Mouse (Mus musculus) heart, postnatal 25 days (tissue): Measurements from ENCODE around the gene Ppp5c. TPM values are rescaled to one million over a fixed set of nuclear protein-coding genes. Genes with fewer than 3 reads are reported as not detected.
A peak's percentile ranks its signal among the peaks of the same experiment; 100 is the strongest.

Source experiments
- DNase-seq: peaks from one replicate; pipeline ENCODE4 v3.0.0; 2022; ENCODE audit warnings: low spot score
- intact Hi-C: fragments of 180-260 bp; cut with DNase I; formaldehyde crosslinking; loops from one replicate; pipeline ENCODE4 v1.15.1; 2025
- total RNA-seq, 2 experiments: library from RNA; stranded (reverse); gene quantifications; 2 replicates each; pipeline ENCODE4 v1.2.3; 2021

Ppp5c gene
- total RNA-seq, 2 experiments from 2014 or later = 97.5 to 102 TPM

DNA sequence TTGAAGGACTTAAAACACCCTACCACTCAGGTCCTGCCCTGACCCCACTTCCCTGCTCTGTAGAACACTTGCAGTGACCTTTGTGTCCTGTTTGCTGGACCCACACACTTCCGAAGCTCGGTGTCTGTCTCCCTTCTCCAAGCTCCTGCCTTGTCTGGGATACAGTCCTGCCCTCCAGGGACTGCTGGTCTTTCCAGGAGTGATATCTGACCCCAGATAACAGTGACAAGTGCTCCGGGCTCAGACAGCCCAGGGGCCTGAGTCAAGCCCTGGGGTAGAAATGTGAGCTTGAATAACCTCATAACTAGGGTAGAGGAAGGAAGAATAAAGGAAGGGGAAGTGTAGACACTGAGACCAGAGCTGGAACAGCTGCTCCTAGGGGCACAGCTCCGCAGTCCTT is 4.0 kb downstream of the Ppp5c start:
- intact Hi-C loops = no loop called here
- no peak for DNase-seq

DNA sequence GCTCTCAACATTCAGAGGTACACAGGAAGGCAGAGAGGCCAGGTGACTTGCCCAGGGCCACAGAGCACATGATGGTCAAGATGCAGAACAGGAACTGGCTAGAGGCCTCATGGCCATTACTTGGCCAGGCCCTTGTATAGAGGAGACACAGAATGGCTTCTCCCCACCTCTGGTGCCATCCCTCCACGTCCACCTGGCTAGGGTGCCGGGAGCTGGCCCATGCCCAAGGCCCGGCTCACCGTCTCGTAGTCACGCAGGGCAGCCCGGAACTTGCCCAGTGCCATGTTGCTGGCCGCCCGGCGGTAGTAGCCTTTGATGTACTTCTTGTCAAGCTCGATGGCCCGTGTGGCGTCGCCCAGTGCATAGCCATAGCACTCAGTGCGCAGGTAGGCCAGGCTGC is 5.5 kb downstream of the Ppp5c start:
- no peak for DNase-seq
- intact Hi-C loops = no loop called here

- no peak for DNase-seq
- intact Hi-C loops = no loop called here
Measured at GRCm38 (mm10) chr7:17019426-17020166, 8.1 kb downstream of the Ppp5c start.

DNA sequence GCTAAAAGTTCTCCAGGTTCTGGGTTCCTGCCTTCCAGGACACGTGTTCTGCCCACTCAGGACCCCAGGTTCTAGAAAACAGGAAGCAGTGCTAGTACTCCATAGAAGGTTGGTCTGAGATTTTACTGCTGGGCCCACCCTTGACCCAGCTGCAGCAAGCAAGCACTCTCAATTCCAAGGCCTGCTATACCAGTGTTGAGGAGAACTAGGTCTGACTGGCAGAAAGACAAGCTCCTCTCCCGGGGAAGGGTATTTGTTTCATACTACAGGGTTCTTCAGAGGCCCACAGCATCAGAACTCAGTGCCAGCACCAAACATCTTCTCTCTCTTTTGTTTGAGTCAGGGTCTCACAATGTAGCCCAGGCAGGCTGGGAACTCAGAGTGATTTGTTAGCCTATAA is 9.8 kb downstream of the Ppp5c start:
- no peak for DNase-seq
- intact Hi-C loops = no loop called here

DNA sequence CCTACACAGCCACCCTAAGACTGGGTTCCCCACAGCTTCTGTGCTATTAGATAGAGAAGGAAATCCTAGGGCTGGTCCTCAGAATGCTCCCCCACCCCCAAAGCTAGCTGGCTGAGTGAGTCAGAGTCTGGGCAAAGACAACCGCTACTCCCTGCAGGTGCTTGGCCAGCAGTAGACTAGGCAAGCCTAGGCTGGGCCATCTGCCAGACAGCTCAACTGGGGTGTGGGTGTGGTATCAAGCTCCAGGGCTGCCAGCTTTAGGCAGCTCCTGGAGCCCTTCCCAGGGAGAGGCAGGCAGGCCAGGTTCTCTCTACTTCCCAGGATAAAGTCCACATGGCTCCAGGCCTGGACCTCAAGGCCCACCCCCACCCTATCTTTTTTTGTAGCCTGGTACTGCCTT is 10.7 kb downstream of the Ppp5c start:
- intact Hi-C loops = no loop called here

GRCm38 (mm10) chr7:17015381-17015780 is 12.3 kb downstream of the Ppp5c start:
- DNase-seq = no peak
- intact Hi-C loops = no loop called here

More for the DNA sequence above, 10.7 kb downstream of the Ppp5c start:
- peak; percentile 83 for DNase-seq

DNA sequence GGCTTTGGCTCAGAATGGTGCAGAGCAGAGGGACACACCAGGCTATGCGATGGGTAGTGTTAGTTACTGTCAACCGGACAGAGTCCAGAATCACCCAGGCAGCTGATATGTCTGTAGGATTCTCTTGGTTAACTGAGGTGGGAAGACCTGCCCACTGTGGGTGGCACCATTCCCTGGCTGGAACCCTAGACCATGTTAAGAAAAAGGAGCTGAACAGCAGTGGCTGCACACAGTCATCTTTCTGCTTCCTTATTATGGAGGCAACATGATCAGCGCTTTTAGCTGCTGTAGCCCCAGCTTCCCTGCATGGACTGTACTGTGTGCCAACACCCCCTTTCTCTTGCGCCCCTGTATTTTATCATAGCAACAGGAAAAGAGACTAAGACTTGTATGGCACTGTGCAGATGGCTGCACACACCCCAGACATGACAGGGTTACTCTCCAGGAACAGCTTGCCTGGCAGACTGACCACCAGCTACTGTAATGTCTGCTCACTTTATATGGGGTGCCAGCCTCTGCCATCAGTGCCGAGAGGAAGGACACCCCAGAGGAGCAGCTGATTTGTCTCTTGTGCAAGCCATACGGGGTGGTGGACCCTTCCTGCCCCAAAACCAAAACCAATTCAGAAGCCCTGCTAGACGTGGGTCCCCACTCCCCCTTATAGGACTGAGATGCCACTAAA is 15.7 kb downstream of the Ppp5c start:
- intact Hi-C loops = no loop called here
- DNase-seq = no peak

DNA sequence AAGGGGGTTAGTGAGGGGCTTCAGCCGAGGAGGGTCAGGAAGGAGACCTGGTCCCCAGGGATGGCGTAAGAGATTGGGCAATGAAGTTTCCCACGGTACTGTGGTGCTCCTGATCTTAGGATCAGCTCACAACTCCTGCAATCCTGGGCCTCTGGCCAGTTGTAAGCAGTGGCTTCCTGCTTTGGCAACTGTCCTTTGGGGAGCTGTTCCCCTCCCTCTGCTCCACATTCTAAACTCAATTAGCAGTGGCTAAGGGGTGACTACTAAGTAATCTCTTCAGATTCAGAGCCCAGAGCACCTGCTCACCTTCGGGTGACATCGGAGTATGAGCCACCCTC is 17.7 kb downstream of the Ppp5c start:
- no peak for DNase-seq
- intact Hi-C loops = no loop called here

DNA sequence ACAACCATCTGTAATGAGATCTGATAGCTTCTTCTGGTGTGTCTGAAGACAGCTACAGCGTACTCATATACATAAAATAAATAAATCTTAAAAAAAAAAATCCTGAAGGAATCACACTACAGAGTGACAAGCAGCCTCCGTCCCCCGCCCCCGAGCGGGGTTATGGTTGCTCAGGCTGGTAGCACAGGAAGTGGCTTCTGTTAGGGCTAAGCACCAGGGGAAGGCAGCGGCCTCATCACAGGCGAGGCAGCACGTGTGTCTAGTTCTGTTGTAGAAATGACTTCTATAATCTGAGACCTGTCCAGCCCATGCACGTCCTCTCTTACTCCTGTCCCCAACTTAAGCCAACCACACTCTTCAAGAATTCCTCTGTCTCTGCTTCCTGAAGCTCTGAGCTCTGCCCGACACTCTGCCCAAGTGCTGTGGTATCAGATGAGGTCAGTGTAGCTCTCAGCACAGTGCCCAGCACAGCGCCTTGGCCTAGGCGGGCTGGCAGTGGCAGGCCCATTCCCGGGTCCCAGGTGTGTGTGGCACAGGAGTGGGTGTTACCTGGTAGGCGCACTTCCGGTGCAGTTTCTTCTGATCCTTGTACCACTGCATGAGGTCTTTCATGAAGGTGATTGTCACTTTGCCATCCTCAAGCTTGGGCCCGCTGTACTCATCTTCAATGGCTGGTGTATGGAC is 18.3 kb downstream of the Ppp5c start:
- intact Hi-C loops = no loop called here
- no peak for DNase-seq

- DNase-seq = no peak
- intact Hi-C loops = no loop called here
Measured at GRCm38 (mm10) chr7:17007300-17007699, 20.4 kb downstream of the Ppp5c start.

DNA sequence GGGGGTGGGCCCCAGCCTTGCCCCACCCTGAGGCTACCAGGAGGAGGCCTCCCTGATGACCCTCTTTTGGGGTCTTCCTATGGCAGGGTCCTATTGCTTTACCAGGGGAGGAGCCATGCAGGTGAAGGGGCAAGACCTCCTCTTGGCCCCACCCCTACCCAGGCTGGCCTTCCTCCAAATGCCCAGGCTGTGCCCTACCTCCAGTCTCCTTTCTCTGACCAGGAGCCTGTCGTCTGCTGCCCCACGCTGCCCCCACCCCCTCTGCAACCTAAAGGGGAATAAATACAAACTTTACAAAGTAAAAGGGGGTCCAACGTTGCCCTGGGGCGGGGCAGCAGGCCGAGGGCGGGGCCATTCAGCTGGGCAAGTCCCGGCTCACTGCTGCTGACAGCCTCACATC is 23.0 kb downstream of the Ppp5c start:
- no peak for DNase-seq
- intact Hi-C loops = no loop called here

DNA sequence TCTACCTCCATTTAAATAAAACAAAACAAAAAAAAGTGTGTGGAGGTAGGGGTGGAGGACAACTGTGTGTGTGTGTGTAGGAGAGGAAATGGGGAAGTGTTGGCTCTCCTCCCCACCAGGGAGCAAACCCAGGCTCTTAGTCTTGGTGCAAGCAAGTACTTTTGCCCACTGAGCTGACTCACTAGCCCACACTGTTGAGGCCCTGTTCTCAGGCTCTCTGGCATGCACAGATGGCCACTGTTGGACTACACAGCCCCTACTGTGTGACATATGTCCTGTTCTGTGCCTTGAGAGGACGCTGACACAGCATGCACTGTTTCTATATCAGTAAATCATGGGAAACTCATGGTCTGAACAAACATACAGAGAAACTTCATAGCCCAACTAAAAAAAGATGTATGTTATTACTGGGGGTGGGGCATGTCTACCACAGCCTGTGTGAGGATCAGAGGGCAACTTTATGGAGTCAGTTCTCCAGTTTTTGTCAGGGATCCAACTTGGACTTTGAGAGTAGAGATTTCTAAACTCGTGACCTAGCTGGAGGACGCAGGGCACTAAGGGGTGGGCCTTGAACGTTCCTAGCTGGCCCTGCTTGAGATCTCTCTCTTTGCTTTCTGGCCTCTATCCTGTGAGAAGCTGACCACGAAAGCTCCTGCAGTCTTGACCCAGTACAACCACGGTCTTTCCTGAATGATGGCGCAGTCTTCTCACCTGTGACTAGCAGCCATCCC is 24.3 kb downstream of the Ppp5c start:
- intact Hi-C loops = loop anchor here (2.0 kb wide), 1 partner anchor 47 kb away; no protein-coding TSS in a partner anchor
- DNase-seq = no peak

GRCm38 (mm10) chr7:17002375-17003195 is 25.1 kb downstream of the Ppp5c start:
- intact Hi-C loops = loop anchor here (1.0 to 2.0 kb wide), 4 partner anchors 48 to 70 kb away; no protein-coding TSS in a partner anchor
- DNase-seq = no peak

- peak; percentile 66 for DNase-seq
- intact Hi-C loops = no loop called here
Measured at GRCm38 (mm10) chr7:16999650-17000049, 28.1 kb downstream of the Ppp5c start.

DNA sequence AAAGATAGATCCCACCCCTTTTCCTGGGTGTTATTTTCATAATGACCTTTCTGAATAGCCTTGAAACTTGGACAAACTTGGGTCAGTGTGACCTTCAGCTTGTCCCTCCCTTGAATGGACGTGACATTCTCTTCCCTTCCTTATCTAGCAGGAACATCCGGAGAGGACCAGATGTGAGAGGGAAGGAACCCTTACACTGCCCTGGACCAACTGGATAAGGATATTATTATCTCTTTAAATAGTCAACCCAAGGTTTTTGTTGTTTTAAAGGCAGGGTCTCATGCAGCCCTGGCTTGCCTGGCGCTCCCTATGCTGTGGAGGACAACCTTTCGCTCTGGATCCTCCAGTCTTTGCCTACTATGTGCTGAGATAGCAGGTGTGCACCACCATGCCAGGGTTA is 28.5 kb downstream of the Ppp5c start:
- intact Hi-C loops = no loop called here
- no peak for DNase-seq

- DNase-seq = no peak
- intact Hi-C loops = no loop called here
Measured at GRCm38 (mm10) chr7:16995345-16995744, 32.4 kb downstream of the Ppp5c start.

DNA sequence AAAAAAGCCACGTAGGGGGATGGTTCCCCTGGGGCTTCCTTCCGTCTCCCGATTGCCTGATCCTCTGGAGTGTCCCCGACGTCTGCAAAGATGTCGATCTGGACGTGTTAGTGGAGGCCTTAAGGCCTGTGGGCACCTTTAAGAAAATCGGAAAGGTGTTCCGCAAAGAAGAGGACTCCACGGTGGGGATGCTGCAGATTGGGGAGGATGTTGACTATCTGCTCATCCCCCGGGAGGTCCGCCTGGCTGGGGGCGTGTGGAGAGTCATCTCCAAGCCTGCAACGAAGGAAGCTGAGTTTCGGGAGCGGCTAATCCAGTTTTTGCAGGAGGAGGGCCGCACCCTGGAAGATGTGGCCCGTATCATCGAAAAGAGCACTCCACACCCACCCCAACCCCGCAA is 33.3 kb downstream of the Ppp5c start:
- no peak for DNase-seq
- intact Hi-C loops = no loop called here

DNA sequence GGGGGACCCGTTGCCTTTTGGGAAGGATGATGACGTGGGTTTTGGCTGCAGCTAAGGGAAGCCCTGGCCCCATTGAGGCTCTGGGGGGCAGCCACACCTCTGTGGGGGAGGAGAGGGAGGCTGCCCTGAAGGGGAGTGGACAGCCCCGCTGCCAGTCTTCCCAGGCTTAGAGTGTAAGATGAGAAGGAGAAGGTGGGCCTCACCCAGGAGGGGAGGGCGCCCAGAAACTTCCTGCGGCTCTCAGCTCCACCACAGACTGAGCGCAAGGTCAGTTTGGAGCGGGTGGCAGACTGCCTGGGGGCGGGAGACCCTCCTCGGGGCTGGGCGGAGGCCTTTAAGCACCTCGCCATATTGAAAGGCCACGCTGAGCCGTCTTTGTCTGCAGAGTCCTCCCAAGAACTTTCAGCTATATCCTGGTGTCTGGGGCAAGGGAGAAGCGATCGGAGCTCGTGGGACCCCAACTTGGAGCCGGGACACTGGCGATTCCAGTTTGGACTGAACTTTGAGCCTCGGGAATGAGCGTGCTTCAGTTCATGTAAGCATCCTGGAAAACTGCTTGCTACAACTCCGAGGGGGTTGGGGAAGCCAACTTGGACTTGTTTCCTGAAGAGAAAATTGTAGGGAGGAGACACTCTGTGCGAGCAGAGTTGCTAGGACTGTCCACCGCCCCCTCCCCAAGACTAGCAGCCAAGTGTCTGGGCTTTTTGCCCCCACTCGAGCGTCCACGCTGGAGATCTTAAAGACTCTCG is 33.9 kb downstream of the Ppp5c start:
- intact Hi-C loops = no loop called here
- DNase-seq = peak; percentile 87

DNA sequence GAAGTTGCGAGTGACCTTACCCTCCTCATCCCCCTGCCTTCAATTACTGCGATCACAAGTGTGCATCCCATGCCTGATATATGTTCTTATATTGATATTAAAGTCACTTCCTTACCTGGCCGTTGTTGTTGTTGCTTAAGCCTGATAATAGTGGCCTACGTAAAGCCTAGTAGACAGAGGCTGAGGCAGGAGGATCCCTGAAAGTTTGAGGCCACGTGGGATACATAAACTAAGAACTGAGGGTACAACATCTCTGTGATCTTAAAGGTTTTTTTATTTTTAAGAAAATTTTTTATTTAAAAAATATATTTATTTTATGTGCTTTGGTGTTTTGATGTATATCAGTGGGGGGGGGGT is 35.3 kb downstream of the Ppp5c start, which contains the start of gene Ccdc8:
Gene Ccdc8 (plus strand): TSS at position 258 of the 357 bp plus-strand sequence.
- DNase-seq = no peak
- intact Hi-C loops = no loop called here
